Mouse (Mus musculus) brain, embryonic 14.5 days (tissue): ENCODE measurements at regions not wholly inside any gene's neighbourhood (a gene's known extent, or its start where the extent isn't known, plus 50 kb on each side); places are given as distances from the start of the nearest gene placed in this dataset.

Experiments used
- CTCF ChIP-seq: fragments of 200-500 bp; IDR thresholded peaks from 2 replicates; pipeline ENCODE4 v1.5.1; 2012; ENCODE audit warnings: inconsistent platforms, mild to moderate bottlenecking, moderate library complexity, borderline replicate concordance; ENCODE audit not compliant: insufficient read depth, insufficient read length; ENCODE audit errors: extremely low read depth
- POLR2A ChIP-seq: fragments of 200-500 bp; IDR thresholded peaks from 2 replicates; pipeline ENCODE4 v1.6.1; 2012; ENCODE audit warnings: mild to moderate bottlenecking, inconsistent platforms, borderline replicate concordance; ENCODE audit not compliant: poor library complexity, insufficient read depth, insufficient read length, severe bottlenecking; ENCODE audit errors: extremely low read depth

DNA sequence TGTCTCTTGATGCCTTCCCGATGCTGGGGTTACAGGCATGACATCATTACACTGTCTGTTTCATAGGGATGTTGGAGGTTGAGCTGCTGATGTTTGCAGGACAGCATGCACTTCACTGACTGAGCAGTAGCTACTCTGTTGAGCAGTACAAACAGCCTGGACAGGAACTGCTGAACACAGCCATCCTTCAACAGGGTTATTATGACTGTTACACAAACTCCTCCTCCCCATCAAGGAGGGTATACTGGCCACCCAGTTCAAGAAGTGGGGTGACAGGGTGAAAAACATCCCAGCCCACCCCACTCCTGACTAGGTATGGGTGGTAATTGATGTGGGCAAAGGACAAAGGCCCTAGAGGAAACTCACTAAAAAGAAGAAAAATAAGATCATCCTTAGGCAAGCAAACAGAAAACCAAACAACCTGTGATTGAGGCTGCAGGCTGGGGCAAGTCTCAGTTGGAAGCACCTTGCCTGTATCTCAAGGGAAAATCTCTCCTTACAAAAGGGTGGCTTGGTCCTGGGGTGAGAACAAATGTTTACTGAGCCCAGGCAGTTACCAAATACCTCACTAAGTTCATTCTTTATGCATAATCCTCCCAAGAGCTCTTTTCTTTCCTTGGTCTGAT, 175.8 kb upstream of the Mgat5 start:
- TF ChIP-seq CTCF (no peak), POLR2A (no peak)
